Mouse (Mus musculus): ENCODE measurements around the gene Shd.
"Not testable (repeated sequence)": the region's sequence is repeated elsewhere in the genome, so short reads cannot be mapped to it uniquely, and the experiment has no call there.

The Shd gene

GRCm38 (mm10) chr17:55969966-55970891 lies at the start of gene Shd:
Gene Shd, plus strand, starts transcription at chr17:55970467.
- DNase-seq (ENCODE audit: extremely low read depth, low read depth), result no peak

- peak; percentile 52 for DNase-seq (ENCODE audit: extremely low read depth, low read depth)
Measured at GRCm38 (mm10) chr17:55931553-55932502, 38.4 kb upstream of the Shd start.

- peak; percentile 88 for DNase-seq (ENCODE audit: extremely low read depth, low read depth)
Measured at GRCm38 (mm10) chr17:55932635-55933034, 37.6 kb upstream of the Shd start.

- peak; percentile 83 for DNase-seq (ENCODE audit: extremely low read depth, low read depth)
Measured at GRCm38 (mm10) chr17:55933191-55933590, 37.1 kb upstream of the Shd start.

- not testable (repeated sequence) for DNase-seq (ENCODE audit: extremely low read depth, low read depth)
Measured at GRCm38 (mm10) chr17:55944387-55944865, 25.8 kb upstream of the Shd start.

GRCm38 (mm10) chr17:55944866-55945682 lies 25.2 kb upstream of the Shd start:
- DNase-seq (ENCODE audit: extremely low read depth, low read depth), result peak; percentile 75

- DNase-seq (ENCODE audit: extremely low read depth, low read depth), result no peak
Measured at GRCm38 (mm10) chr17:55945696-55946095, 24.6 kb upstream of the Shd start.

- DNase-seq (ENCODE audit: extremely low read depth, low read depth), result no peak
Measured at GRCm38 (mm10) chr17:55948647-55949046, 21.6 kb upstream of the Shd start.

GRCm38 (mm10) chr17:55949400-55949799 lies 20.9 kb upstream of the Shd start, which contains the start of gene Zfp119b:
Gene Zfp119b, minus strand, starts transcription at chr17:55949500.
- DNase-seq (ENCODE audit: extremely low read depth, low read depth), result no peak

GRCm38 (mm10) chr17:55950601-55951000 lies 19.7 kb upstream of the Shd start:
- no peak for DNase-seq (ENCODE audit: extremely low read depth, low read depth)

GRCm38 (mm10) chr17:55952041-55952440 lies 18.2 kb upstream of the Shd start:
- DNase-seq (ENCODE audit: extremely low read depth, low read depth), result no peak

- no peak for DNase-seq (ENCODE audit: extremely low read depth, low read depth)
Measured at GRCm38 (mm10) chr17:55952447-55953027, 17.7 kb upstream of the Shd start, which contains the start of gene Ebi3. Gene Ebi3, plus strand, starts transcription at chr17:55952640.

- no peak for DNase-seq (ENCODE audit: extremely low read depth, low read depth)
Measured at GRCm38 (mm10) chr17:55953751-55954150, 16.5 kb upstream of the Shd start.

GRCm38 (mm10) chr17:55954229-55954628 lies 16.0 kb upstream of the Shd start:
- no peak for DNase-seq (ENCODE audit: extremely low read depth, low read depth)

- DNase-seq (ENCODE audit: extremely low read depth, low read depth), result no peak
Measured at GRCm38 (mm10) chr17:55956129-55956528, 14.1 kb upstream of the Shd start.

GRCm38 (mm10) chr17:55956591-55956990 lies 13.7 kb upstream of the Shd start:
- no peak for DNase-seq (ENCODE audit: extremely low read depth, low read depth)

- DNase-seq (ENCODE audit: extremely low read depth, low read depth), result no peak
Measured at GRCm38 (mm10) chr17:55957168-55957567, 13.1 kb upstream of the Shd start.

GRCm38 (mm10) chr17:55957726-55958583 lies 12.3 kb upstream of the Shd start:
- DNase-seq (ENCODE audit: extremely low read depth, low read depth), result no peak

- no peak for DNase-seq (ENCODE audit: extremely low read depth, low read depth)
Measured at GRCm38 (mm10) chr17:55958584-55958886, 11.7 kb upstream of the Shd start.

Measured in MEL-GATA-1-ER (cell line).